Mouse (Mus musculus) megakaryocyte, embryonic 14.5 days (primary cell): ENCODE results near the gene Hbb-bt. TPM values are rescaled to one million over a fixed set of nuclear protein-coding genes. Genes with fewer than 3 reads are reported as not detected.
"Not testable (repeated sequence)": the region's sequence is repeated elsewhere in the genome, so short reads cannot be mapped to it uniquely, and the experiment has no call there.

Experiments
- H3K27me3 ChIP-seq: replicated peaks from 2 replicates; pipeline ENCODE3; 2012; ENCODE audit warnings: inconsistent platforms
- H3K36me3 ChIP-seq: replicated peaks from 2 replicates; pipeline ENCODE3; 2012; ENCODE audit warnings: low read length, inconsistent platforms, mixed read lengths
- H3K4me1 ChIP-seq: 2 replicates; pipeline ENCODE4 v1.6.1; 2012; ENCODE audit warnings: inconsistent platforms
- H3K4me3 ChIP-seq: replicated peaks from 2 replicates; pipeline ENCODE3; 2012; ENCODE audit warnings: moderate library complexity, mild to moderate bottlenecking, inconsistent platforms
- H3K9me3 ChIP-seq: 2 replicates; pipeline ENCODE4 v1.6.1; 2012; ENCODE audit warnings: inconsistent platforms
- FLI1 ChIP-seq: IDR thresholded peaks from 2 replicates; pipeline ENCODE4 v1.6.1; 2012; ENCODE audit warnings: low read length, inconsistent platforms, mixed read lengths
- GATA1 ChIP-seq: IDR thresholded peaks from 3 replicates; pipeline ENCODE4 v1.6.1; 2012; ENCODE audit warnings: mixed read lengths, low read length, inconsistent platforms, borderline replicate concordance
- polyA plus RNA-seq: library from polyadenylated mRNA; stranded (reverse); fragments of >175 nt; gene quantifications from 2 replicates; pipeline ENCODE4 v1.2.3, GENCODE M21; 2012; ENCODE audit warnings: low replicate concordance; ENCODE audit not compliant: insufficient read depth

Hbb-bt gene
- 492 and 1,761 TPM in 2 replicates for polyA plus RNA-seq

- Histone ChIP-seq H3K4me1 (peaks cover 43% of the 10 kb centered on the region), H3K36me3 (no peaks in the 10 kb centered on the region), H3K27me3 (no peaks in the 10 kb centered on the region), H3K9me3 (no peaks in the 10 kb centered on the region), H3K4me3 (peak within 1 kb of the TSS; percentile 38)
- TF ChIP-seq FLI1, result no peak
- no peak for TF ChIP-seq GATA1
Measured at GRCm38 (mm10) chr7:103813766-103814165, at the start of gene Hbb-bt. TSS of gene Hbb-bt (minus strand) at chr7:103813996.

GRCm38 (mm10) chr7:103861531-103861930, 47.7 kb upstream of the Hbb-bt start:
- Histone ChIP-seq H3K4me3 (no peak overlapping the region), H3K36me3 (no peaks in the 10 kb centered on the region), H3K27me3 (no peaks in the 10 kb centered on the region), H3K9me3 (no peaks in the 10 kb centered on the region), H3K4me1 (peaks cover 61% of the 10 kb centered on the region)
- TF ChIP-seq GATA1, result no peak
- TF ChIP-seq FLI1, result no peak

GRCm38 (mm10) chr7:103860855-103861254, 47.1 kb upstream of the Hbb-bt start:
- Histone ChIP-seq H3K4me3 (no peak overlapping the region), H3K4me1 (peaks cover 58% of the 10 kb centered on the region), H3K27me3 (no peaks in the 10 kb centered on the region), H3K9me3 (no peaks in the 10 kb centered on the region), H3K36me3 (no peaks in the 10 kb centered on the region)
- no peak for TF ChIP-seq GATA1
- no peak for TF ChIP-seq FLI1

GRCm38 (mm10) chr7:103859076-103859475, 45.3 kb upstream of the Hbb-bt start:
- no peak for TF ChIP-seq GATA1
- no peak for TF ChIP-seq FLI1
- H3K27me3 ChIP-seq, result no peaks in the 10 kb centered on the region
- no peaks in the 10 kb centered on the region for H3K9me3 ChIP-seq
- H3K4me1 ChIP-seq, result peaks cover 54% of the 10 kb centered on the region
- H3K36me3 ChIP-seq, result no peaks in the 10 kb centered on the region
- peak overlapping the region; percentile 73 for H3K4me3 ChIP-seq

GRCm38 (mm10) chr7:103854669-103855068, 40.9 kb upstream of the Hbb-bt start:
- no peaks in the 10 kb centered on the region for H3K36me3 ChIP-seq
- H3K4me1 ChIP-seq, result peaks cover 26% of the 10 kb centered on the region
- no peak overlapping the region for H3K4me3 ChIP-seq
- no peaks in the 10 kb centered on the region for H3K9me3 ChIP-seq
- TF ChIP-seq GATA1 (no peak), FLI1 (no peak)
- no peaks in the 10 kb centered on the region for H3K27me3 ChIP-seq

GRCm38 (mm10) chr7:103853090-103853489, 39.3 kb upstream of the Hbb-bt start, which contains the start of gene Hbb-y:
TSS of gene Hbb-y (minus strand) at chr7:103853216.
- Histone ChIP-seq H3K27me3 (no peaks in the 10 kb centered on the region), H3K4me3 (no peak within 1 kb of the TSS), H3K36me3 (no peaks in the 10 kb centered on the region), H3K4me1 (peaks cover 19% of the 10 kb centered on the region), H3K9me3 (no peaks in the 10 kb centered on the region)
- no peak for TF ChIP-seq FLI1
- TF ChIP-seq GATA1, result no peak

- no peak overlapping the region for H3K4me3 ChIP-seq
Measured at GRCm38 (mm10) chr7:103844525-103845325, 30.9 kb upstream of the Hbb-bt start.

GRCm38 (mm10) chr7:103843034-103843433, 29.2 kb upstream of the Hbb-bt start, which contains the start of gene Hbb-bh1:
TSS of gene Hbb-bh1 (minus strand) at chr7:103843164.
- H3K36me3 ChIP-seq, result no peaks in the 10 kb centered on the region
- peaks cover 18% of the 10 kb centered on the region for H3K4me1 ChIP-seq
- H3K4me3 ChIP-seq, result no peak within 1 kb of the TSS
- no peaks in the 10 kb centered on the region for H3K27me3 ChIP-seq
- TF ChIP-seq FLI1 (no peak), GATA1 (no peak)
- H3K9me3 ChIP-seq, result no peaks in the 10 kb centered on the region

More at GRCm38 (mm10) chr7:103844525-103845325, 30.9 kb upstream of the Hbb-bt start:
- TF ChIP-seq GATA1 (no peak), FLI1 (no peak)
- Histone ChIP-seq H3K27me3 (no peaks in the 10 kb centered on the region), H3K4me1 (peaks cover 21% of the 10 kb centered on the region), H3K36me3 (no peaks in the 10 kb centered on the region), H3K9me3 (no peaks in the 10 kb centered on the region)

- TF ChIP-seq GATA1 (no peak), FLI1 (no peak)
- peaks cover 26% of the 10 kb centered on the region for H3K4me1 ChIP-seq
- H3K36me3 ChIP-seq, result no peaks in the 10 kb centered on the region
- no peaks in the 10 kb centered on the region for H3K9me3 ChIP-seq
- no peaks in the 10 kb centered on the region for H3K27me3 ChIP-seq
- H3K4me3 ChIP-seq, result no peak within 1 kb of the TSS
Measured at GRCm38 (mm10) chr7:103840268-103840667, 26.5 kb upstream of the Hbb-bt start, which contains the start of gene Hbb-bh2. TSS of gene Hbb-bh2 (minus strand) at chr7:103840520.

GRCm38 (mm10) chr7:103827808-103828207, 14.0 kb upstream of the Hbb-bt start, which contains the start of gene Hbb-bs:
TSS of gene Hbb-bs (minus strand) at chr7:103828096.
- TF ChIP-seq FLI1, result no peak
- TF ChIP-seq GATA1, result no peak
- Histone ChIP-seq H3K27me3 (no peaks in the 10 kb centered on the region), H3K4me1 (peaks cover 16% of the 10 kb centered on the region), H3K9me3 (no peaks in the 10 kb centered on the region), H3K4me3 (peak within 1 kb of the TSS; percentile 62), H3K36me3 (no peaks in the 10 kb centered on the region)

- H3K4me3 ChIP-seq, H3K36me3 ChIP-seq, H3K9me3 ChIP-seq, H3K27me3 ChIP-seq: not testable (repeated sequence)
- H3K4me1 ChIP-seq, result peaks cover 16% of the 10 kb centered on the region
Measured at GRCm38 (mm10) chr7:103827139-103827538, 13.3 kb upstream of the Hbb-bt start.
